Mouse (Mus musculus) liver, embryonic 16.5 days (tissue): Measurements from ENCODE around the gene Acot5. TPM values are rescaled to one million over a fixed set of nuclear protein-coding genes. Genes with fewer than 3 reads are reported as not detected.
"Not testable (repeated sequence)": the region's sequence is repeated elsewhere in the genome, so short reads cannot be mapped to it uniquely, and the experiment has no call there.

Experiments
- ATAC-seq: fragments of 200-750 bp; cut with Nextera tagmentation; 2 replicates; pipeline ENCODE4 v1.8.0; 2017; ENCODE audit warnings: low read depth, mild to moderate bottlenecking, moderate number of reproducible peaks, moderate library complexity
- H3K27ac ChIP-seq: fragments of 300-500 bp; sonication (generic); 2 replicates; pipeline ENCODE4 v1.5.1; 2014; ENCODE audit warnings: mild to moderate bottlenecking, low read length
- H3K27me3 ChIP-seq: fragments of 300-500 bp; sonication (generic); 2 replicates; pipeline ENCODE4 v1.6.1; 2014; ENCODE audit warnings: low read depth, low read length, mixed read lengths; ENCODE audit not compliant: control insufficient read depth, insufficient read depth
- H3K36me3 ChIP-seq: fragments of 300-500 bp; sonication (generic); 2 replicates; pipeline ENCODE4 v1.6.1; 2014; ENCODE audit warnings: mild to moderate bottlenecking; ENCODE audit not compliant: control insufficient read depth, insufficient read depth
- H3K4me1 ChIP-seq: fragments of 300-500 bp; sonication (generic); 2 replicates; pipeline ENCODE4 v1.6.1; 2014; ENCODE audit warnings: low read depth, low read length, mixed read lengths; ENCODE audit not compliant: control insufficient read depth
- H3K4me2 ChIP-seq: fragments of 300-500 bp; sonication (generic); 2 replicates; pipeline ENCODE4 v1.6.1; 2014; ENCODE audit warnings: low read depth, low read length, mixed read lengths
- H3K4me3 ChIP-seq: fragments of 300-500 bp; sonication (generic); 2 replicates; pipeline ENCODE4 v1.5.1; 2014; ENCODE audit warnings: low read depth, mild to moderate bottlenecking, low read length
- H3K9ac ChIP-seq: fragments of 300-500 bp; sonication (generic); 2 replicates; pipeline ENCODE4 v1.6.1; 2014; ENCODE audit warnings: low read depth, low read length
- H3K9me3 ChIP-seq: fragments of 300-500 bp; sonication (generic); replicated peaks from 2 replicates; pipeline ENCODE4 v1.6.1; 2016; ENCODE audit warnings: low read length; ENCODE audit not compliant: control insufficient read depth
- WGBS: fragments of 180-500 bp; shearing (Covaris S2); extraction: QIAGEN DNeasy Blood & Tissue Kit; methylation state at CpG from one replicate; pipeline ENCODE4 v1.1.7; 2014; ENCODE audit not compliant: insufficient replicate concordance; 5-methylcytosine and 5-hydroxymethylcytosine counted together
- polyA plus RNA-seq: library from polyadenylated mRNA; unstranded; fragments of >200 nt; fragmentation: Nextera tagmentation; extraction: Ambion mirVana; gene quantifications from 2 replicates; pipeline ENCODE4 v1.2.1, GENCODE M21; 2015

The Acot5 gene
- polyA plus RNA-seq, 1 experiment from 2014 or later = not detected

GRCm38 (mm10) chr12:84068296-84068695 lies 829 bp upstream of the Acot5 start:
- peaks cover 34% of the 10 kb centered on the region for H3K27me3 ChIP-seq
- ATAC-seq = no peak
- WGBS = 48% methylated on average over 8 of the region's 8 CpGs

GRCm38 (mm10) chr12:84069582-84069981 lies 457 bp downstream of the Acot5 start:
- not testable (repeated sequence) for ATAC-seq, H3K9me3 ChIP-seq, H3K27ac ChIP-seq, H3K9ac ChIP-seq, H3K4me1 ChIP-seq, H3K36me3 ChIP-seq
- peak overlapping the region; percentile 53 for H3K4me2 ChIP-seq
- H3K4me3 ChIP-seq = peak overlapping the region; percentile 32
- H3K27me3 ChIP-seq = peaks cover 34% of the 10 kb centered on the region
- under 1% methylated on average over 42 of the region's 52 CpGs for WGBS

More at GRCm38 (mm10) chr12:84068296-84068695, 829 bp upstream of the Acot5 start:
- Histone ChIP-seq H3K9me3 (no peaks in the 10 kb centered on the region), H3K36me3 (no peaks in the 10 kb centered on the region), H3K4me1 (no peaks in the 10 kb centered on the region), H3K4me3 (no peak overlapping the region), H3K9ac (no peak overlapping the region), H3K4me2 (no peak overlapping the region), H3K27ac (no peak overlapping the region)

- ATAC-seq = no peak
- Histone ChIP-seq H3K4me2 (no peak overlapping the region), H3K9ac (no peak overlapping the region), H3K27ac (no peak overlapping the region), H3K9me3 (no peaks in the 10 kb centered on the region), H3K4me1 (no peaks in the 10 kb centered on the region), H3K27me3 (peaks cover 32% of the 10 kb centered on the region), H3K4me3 (no peak overlapping the region), H3K36me3 (no peaks in the 10 kb centered on the region)
- 75% methylated on average over 2 of the region's 2 CpGs for WGBS
Measured at GRCm38 (mm10) chr12:84071696-84072095, 2.6 kb downstream of the Acot5 start.

GRCm38 (mm10) chr12:84077371-84077990 lies 8.4 kb downstream of the Acot5 start:
- Histone ChIP-seq H3K9ac (no peak overlapping the region), H3K4me3 (no peak overlapping the region), H3K27ac (no peak overlapping the region), H3K27me3 (no peaks in the 10 kb centered on the region), H3K4me1 (no peaks in the 10 kb centered on the region), H3K4me2 (no peak overlapping the region), H3K36me3 (no peaks in the 10 kb centered on the region), H3K9me3 (no peaks in the 10 kb centered on the region)
- no peak for ATAC-seq
- WGBS = 56% methylated on average over 4 of the region's 4 CpGs

- WGBS = 59% methylated on average over 2 of the region's 2 CpGs
- Histone ChIP-seq H3K4me3 (no peak overlapping the region), H3K4me2 (no peak overlapping the region), H3K9ac (no peak overlapping the region), H3K27me3 (no peaks in the 10 kb centered on the region), H3K36me3 (no peaks in the 10 kb centered on the region), H3K4me1 (no peaks in the 10 kb centered on the region), H3K27ac (no peak overlapping the region), H3K9me3 (no peaks in the 10 kb centered on the region)
- ATAC-seq = no peak
Measured at GRCm38 (mm10) chr12:84083842-84084241, 14.7 kb downstream of the Acot5 start.

GRCm38 (mm10) chr12:84084581-84084980 lies 15.5 kb downstream of the Acot5 start:
- no peak for ATAC-seq
- 62% methylated on average over 4 of the region's 4 CpGs for WGBS
- Histone ChIP-seq H3K4me3 (no peak overlapping the region), H3K4me1 (no peaks in the 10 kb centered on the region), H3K27me3 (no peaks in the 10 kb centered on the region), H3K9me3 (no peaks in the 10 kb centered on the region), H3K27ac (no peak overlapping the region), H3K36me3 (no peaks in the 10 kb centered on the region), H3K9ac (no peak overlapping the region), H3K4me2 (no peak overlapping the region)

GRCm38 (mm10) chr12:84094666-84095065 lies 25.5 kb downstream of the Acot5 start:
- H3K27ac ChIP-seq, H3K4me3 ChIP-seq, H3K4me1 ChIP-seq, H3K36me3 ChIP-seq, H3K4me2 ChIP-seq, ATAC-seq, H3K9me3 ChIP-seq, H3K27me3 ChIP-seq, H3K9ac ChIP-seq: not testable (repeated sequence)
- WGBS = 68% methylated on average over 5 of the region's 5 CpGs

- Histone ChIP-seq H3K4me3 (no peak overlapping the region), H3K4me1 (peaks cover 3% of the 10 kb centered on the region; the same call in 1 of the 2 replicates), H3K4me2 (no peak overlapping the region), H3K9ac (no peak overlapping the region), H3K27me3 (no peaks in the 10 kb centered on the region), H3K27ac (no peak overlapping the region), H3K9me3 (no peaks in the 10 kb centered on the region), H3K36me3 (no peaks in the 10 kb centered on the region)
- WGBS = 60% methylated on average over 2 of the region's 2 CpGs
- no peak for ATAC-seq
Measured at GRCm38 (mm10) chr12:84099605-84100004, 30.5 kb downstream of the Acot5 start.

GRCm38 (mm10) chr12:84100071-84100470 lies 30.9 kb downstream of the Acot5 start:
- no peak for ATAC-seq
- 21% methylated on average over 1 of the region's 1 CpGs for WGBS
- H3K4me3 ChIP-seq = no peak overlapping the region
- peak overlapping the region; percentile 77; the same call in 1 of the 2 replicates for H3K4me2 ChIP-seq
- H3K9ac ChIP-seq = no peak overlapping the region
- no peaks in the 10 kb centered on the region for H3K9me3 ChIP-seq
- peaks cover 3% of the 10 kb centered on the region; the same call in 1 of the 2 replicates for H3K4me1 ChIP-seq
- H3K36me3 ChIP-seq = no peaks in the 10 kb centered on the region
- no peak overlapping the region for H3K27ac ChIP-seq
- no peaks in the 10 kb centered on the region for H3K27me3 ChIP-seq
